Mouse (Mus musculus) liver, adult 2 months (tissue): ENCODE measurements around the gene Dcaf12. TPM values are rescaled to one million over a fixed set of nuclear protein-coding genes. Genes with fewer than 3 reads are reported as not detected.

Experiments
- DNase-seq: peaks from one replicate; pipeline ENCODE4 v3.0.0-alpha.2; 2011; ENCODE audit warnings: low read depth, low spot score; ENCODE audit errors: extremely low read depth
- H3K27ac ChIP-seq: fragments of 200-500 bp; replicated peaks from 2 replicates; pipeline ENCODE4 v1.5.1; 2012; ENCODE audit warnings: low read depth, mild to moderate bottlenecking, control low read depth, inconsistent platforms, low read length; ENCODE audit not compliant: insufficient read depth
- H3K27me3 ChIP-seq: fragments of 200-500 bp; 2 replicates; pipeline ENCODE4 v1.6.1; 2012; ENCODE audit warnings: mild to moderate bottlenecking, moderate library complexity, low read length, inconsistent platforms; ENCODE audit not compliant: control insufficient read depth, insufficient read depth
- H3K36me3 ChIP-seq: fragments of 200-500 bp; 2 replicates; pipeline ENCODE4 v1.6.1; 2012; ENCODE audit warnings: low read length, inconsistent platforms; ENCODE audit not compliant: control insufficient read depth, insufficient read depth
- H3K4me1 ChIP-seq: fragments of 200-500 bp; 2 replicates; pipeline ENCODE4 v1.6.1; 2011; ENCODE audit warnings: low read length; ENCODE audit not compliant: control insufficient read depth, insufficient read depth
- H3K4me3 ChIP-seq: fragments of 200-500 bp; 2 replicates; pipeline ENCODE4 v1.5.1; 2011; ENCODE audit warnings: low read depth, mild to moderate bottlenecking, control low read depth, low read length, moderate library complexity; ENCODE audit not compliant: insufficient read depth
- H3K79me2 ChIP-seq: fragments of 200-500 bp; 2 replicates; pipeline ENCODE4 v1.6.1; 2012; ENCODE audit warnings: inconsistent platforms, mild to moderate bottlenecking, low read length, moderate library complexity; ENCODE audit not compliant: control insufficient read depth, insufficient read depth
- H3K9ac ChIP-seq: fragments of 200-500 bp; 2 replicates; pipeline ENCODE4 v1.6.1; 2012; ENCODE audit warnings: low read depth, mild to moderate bottlenecking, control low read depth, inconsistent platforms, low read length
- CTCF ChIP-seq: fragments of 200-500 bp; IDR thresholded peaks from 2 replicates; pipeline ENCODE4 v1.5.1; 2011; ENCODE audit warnings: low read depth, low read length, control low read depth
- POLR2A ChIP-seq: fragments of 200-500 bp; IDR thresholded peaks from 2 replicates; pipeline ENCODE4 v1.6.1; 2011; ENCODE audit warnings: low read length, control low read depth; ENCODE audit not compliant: insufficient read depth; ENCODE audit errors: extremely low read depth
- WGBS: fragments of 180-500 bp; shearing (Covaris S2); methylation state at CpG from one replicate; pipeline ENCODE4 v1.1.7; 2018; 5-methylcytosine and 5-hydroxymethylcytosine counted together
- polyA plus RNA-seq: library from polyadenylated mRNA; depleted of rRNA; stranded (reverse); fragments of >200 nt; gene quantifications from 2 replicates; pipeline ENCODE4 v1.2.3, GENCODE M21; 2012
- total RNA-seq: library from RNA; depleted of rRNA; stranded (reverse); fragments of >200 nt; gene quantifications from 2 replicates; pipeline ENCODE4 v1.2.3, GENCODE M21; 2014

Dcaf12 gene
- total and polyA plus RNA-seq, 2 experiments, result 10.2 to 13.1 TPM

DNA sequence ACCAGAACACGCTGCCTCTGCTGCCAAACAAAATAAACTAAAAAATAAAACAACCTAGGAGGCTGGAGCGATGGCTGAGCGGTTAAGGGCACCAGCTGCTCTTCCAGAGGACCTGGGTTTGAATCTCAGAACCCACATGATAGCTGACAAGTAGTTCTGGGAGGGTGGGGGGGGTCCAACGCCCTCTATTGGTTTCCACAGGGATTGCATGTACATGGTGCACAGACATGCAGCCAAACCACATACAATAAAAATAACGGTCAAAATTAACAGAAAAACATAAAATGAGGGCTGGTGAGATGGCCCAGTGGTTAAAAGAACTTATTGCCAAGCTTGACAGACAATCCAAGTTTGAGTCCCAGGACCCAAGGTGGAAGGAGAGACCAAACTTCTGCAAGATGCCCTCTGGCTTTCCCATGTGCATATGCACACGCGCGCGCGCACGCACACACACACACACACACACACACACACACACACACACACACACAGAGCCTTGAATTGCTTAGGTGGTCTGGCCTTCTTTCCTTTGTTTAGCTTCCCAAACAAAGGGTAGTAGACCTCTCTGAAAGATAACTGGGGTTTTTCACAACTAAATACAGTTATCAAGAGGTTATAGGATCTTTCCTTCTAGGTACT, 26.3 kb upstream of the Dcaf12 start:
- DNase-seq, result no peak
- H3K4me1 ChIP-seq, result no peaks in the 10 kb centered on the region
- TF ChIP-seq POLR2A (no peak), CTCF (no peak; the same call in 1 of the 2 replicates)
- H3K9ac ChIP-seq, result no peak overlapping the region
- H3K27ac ChIP-seq, result no peak overlapping the region
- WGBS, result 74% methylated on average over 11 of the region's 11 CpGs
- no peak overlapping the region for H3K4me3 ChIP-seq
- no peaks in the 10 kb centered on the region for H3K36me3 ChIP-seq
- no peaks in the 10 kb centered on the region for H3K27me3 ChIP-seq
- no peaks in the 10 kb centered on the region; the same call in 1 of the 2 replicates for H3K79me2 ChIP-seq

GRCm38 (mm10) chr4:41336546-41336945, 21.9 kb upstream of the Dcaf12 start:
- no peaks in the 10 kb centered on the region; the same call in 1 of the 2 replicates for H3K79me2 ChIP-seq
- TF ChIP-seq POLR2A (no peak), CTCF (no peak)
- DNase-seq, result no peak
- H3K9ac ChIP-seq, result no peak overlapping the region
- no peak overlapping the region for H3K4me3 ChIP-seq
- H3K36me3 ChIP-seq, result no peaks in the 10 kb centered on the region
- H3K4me1 ChIP-seq, result peaks cover under 1% of the 10 kb centered on the region; the same call in 1 of the 2 replicates
- no peak overlapping the region for H3K27ac ChIP-seq
- H3K27me3 ChIP-seq, result no peaks in the 10 kb centered on the region

GRCm38 (mm10) chr4:41331698-41332421, 17.2 kb upstream of the Dcaf12 start:
- Histone ChIP-seq H3K4me3 (no peak overlapping the region), H3K27ac (peak overlapping the region; percentile 75), H3K27me3 (no peaks in the 10 kb centered on the region), H3K4me1 (peaks cover 9% of the 10 kb centered on the region), H3K79me2 (no peaks in the 10 kb centered on the region), H3K36me3 (no peaks in the 10 kb centered on the region), H3K9ac (no peak overlapping the region)
- WGBS, result 33% methylated on average over 9 of the region's 9 CpGs
- TF ChIP-seq CTCF, result no peak
- no peak for TF ChIP-seq POLR2A
- peak; percentile 94 for DNase-seq

DNA sequence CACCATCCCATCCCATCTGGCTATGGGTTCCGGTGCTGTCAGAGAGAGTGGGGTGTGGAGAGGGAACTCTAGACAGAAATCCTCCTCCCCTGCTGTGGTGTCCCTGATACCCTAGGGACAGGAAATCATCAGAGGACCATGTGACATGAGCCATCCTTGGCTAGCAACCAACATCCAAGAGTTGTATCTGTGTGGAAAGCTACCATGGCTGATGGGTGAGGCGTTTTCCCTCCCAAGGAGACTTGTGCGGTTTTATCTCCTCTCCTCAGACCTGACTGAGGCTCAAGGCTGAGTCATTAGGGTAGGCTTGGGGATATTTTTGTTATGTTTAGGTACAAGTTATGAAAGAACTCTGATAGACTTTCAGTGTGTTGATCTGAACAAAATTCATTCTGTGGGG, 16.4 kb upstream of the Dcaf12 start:
- peak overlapping the region; percentile 26 for H3K27ac ChIP-seq
- no peak for DNase-seq
- H3K9ac ChIP-seq, result no peak overlapping the region
- peaks cover 9% of the 10 kb centered on the region for H3K4me1 ChIP-seq
- no peak overlapping the region for H3K4me3 ChIP-seq
- no peaks in the 10 kb centered on the region for H3K27me3 ChIP-seq
- TF ChIP-seq CTCF, result no peak
- TF ChIP-seq POLR2A, result no peak
- no peaks in the 10 kb centered on the region for H3K79me2 ChIP-seq
- 78% methylated on average over 3 of the region's 3 CpGs for WGBS
- H3K36me3 ChIP-seq, result no peaks in the 10 kb centered on the region

GRCm38 (mm10) chr4:41329481-41329880, 14.8 kb upstream of the Dcaf12 start:
- Histone ChIP-seq H3K9ac (no peak overlapping the region), H3K27ac (no peak overlapping the region), H3K79me2 (no peaks in the 10 kb centered on the region), H3K27me3 (no peaks in the 10 kb centered on the region), H3K4me1 (peaks cover 9% of the 10 kb centered on the region), H3K36me3 (no peaks in the 10 kb centered on the region), H3K4me3 (no peak overlapping the region)
- no peak for DNase-seq
- no peak for TF ChIP-seq CTCF
- TF ChIP-seq POLR2A, result no peak
- WGBS, result 57% methylated on average over 4 of the region's 4 CpGs

DNA sequence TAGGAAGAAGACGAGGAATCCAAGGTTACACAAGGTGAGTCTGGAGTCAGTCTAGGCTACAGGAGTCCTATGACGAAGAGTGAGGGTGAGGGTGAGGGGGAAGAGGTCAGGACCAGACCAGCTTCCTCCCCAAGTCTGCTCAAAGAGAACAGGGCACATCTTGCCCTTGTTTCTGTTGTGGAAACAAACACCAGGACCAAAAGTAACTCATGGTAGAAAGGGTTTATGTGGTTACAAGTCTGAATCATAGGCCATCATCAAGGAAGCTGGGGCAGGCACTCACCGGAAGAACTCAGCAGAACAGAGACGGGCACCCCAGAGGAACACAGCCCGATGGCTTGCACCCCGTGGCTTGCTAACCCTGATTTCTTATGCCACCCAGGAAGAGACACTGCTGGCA, 12.2 kb upstream of the Dcaf12 start:
- Histone ChIP-seq H3K9ac (no peak overlapping the region), H3K27me3 (no peaks in the 10 kb centered on the region), H3K4me3 (no peak overlapping the region), H3K27ac (no peak overlapping the region), H3K79me2 (no peaks in the 10 kb centered on the region), H3K4me1 (peaks cover 9% of the 10 kb centered on the region), H3K36me3 (no peaks in the 10 kb centered on the region)
- 92% methylated on average over 6 of the region's 6 CpGs for WGBS
- DNase-seq, result no peak
- TF ChIP-seq CTCF (no peak), POLR2A (no peak)
